Mouse (Mus musculus) olfactory bulb, adult 2 months (tissue): ENCODE results near the gene Zc3h13. TPM values are rescaled to one million over a fixed set of nuclear protein-coding genes. Genes with fewer than 3 reads are reported as not detected.
A peak's percentile ranks its signal among the peaks of the same experiment; 100 is the strongest.

Experiments used
- H3K27ac ChIP-seq: fragments of 200-500 bp; 2 replicates; pipeline ENCODE4 v1.5.1; 2012; ENCODE audit warnings: low read depth, low read length; ENCODE audit not compliant: insufficient read depth
- H3K4me1 ChIP-seq: fragments of 200-500 bp; 2 replicates; pipeline ENCODE4 v1.6.1; 2012; ENCODE audit warnings: low read length; ENCODE audit not compliant: control insufficient read depth, insufficient read depth
- H3K4me3 ChIP-seq: fragments of 200-500 bp; 2 replicates; pipeline ENCODE4 v1.5.1; 2012; ENCODE audit warnings: mild to moderate bottlenecking, low read depth, low read length, moderate library complexity; ENCODE audit not compliant: insufficient read depth
- CTCF ChIP-seq: fragments of 200-500 bp; IDR thresholded peaks from 2 replicates; pipeline ENCODE4 v1.5.1; 2012; ENCODE audit warnings: low read depth, mild to moderate bottlenecking, low read length, moderate library complexity; ENCODE audit not compliant: insufficient read depth
- POLR2A ChIP-seq: fragments of 200-500 bp; IDR thresholded peaks from 2 replicates; pipeline ENCODE4 v1.6.1; 2012; ENCODE audit warnings: mild to moderate bottlenecking, low read depth, low read length, moderate library complexity; ENCODE audit not compliant: insufficient read depth
- WGBS: fragments of 180-500 bp; shearing (Covaris S2); methylation state at CpG from one replicate; pipeline ENCODE4 v1.1.7; 2018; 5-methylcytosine and 5-hydroxymethylcytosine counted together
- polyA plus RNA-seq: library from polyadenylated mRNA; stranded (reverse); fragments of >200 nt; gene quantifications from 2 replicates; pipeline ENCODE4 v1.2.4, GENCODE M21; 2012; ENCODE audit warnings: low replicate concordance; ENCODE audit not compliant: missing spikeins, insufficient read depth, insufficient read length

Gene Zc3h13
- polyA plus RNA-seq, 1 experiment = 82.1 TPM

DNA sequence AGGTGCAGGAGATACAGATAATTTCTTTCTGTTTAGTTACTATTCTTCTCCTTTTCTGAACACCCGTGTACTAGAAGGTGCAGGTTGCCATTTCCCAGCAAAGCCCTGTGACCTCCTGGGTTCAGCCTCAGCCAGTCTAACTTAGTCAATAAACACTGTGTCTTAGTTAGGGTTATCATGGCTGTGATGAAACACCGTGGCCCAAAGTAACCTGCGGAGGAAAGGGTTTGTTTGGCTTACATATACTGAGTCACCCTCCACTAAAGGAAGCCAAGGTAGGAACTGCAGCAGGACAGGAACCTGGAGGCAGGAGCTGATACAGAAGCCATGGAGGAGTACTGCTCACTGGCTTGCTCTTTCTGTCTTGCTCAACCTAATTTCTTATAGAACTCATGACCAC is 33.7 kb upstream of the Zc3h13 start:
- Histone ChIP-seq H3K4me3 (no peak overlapping the region), H3K27ac (no peak overlapping the region), H3K4me1 (no peaks in the 10 kb centered on the region)
- WGBS = 85% methylated on average over 3 of the region's 3 CpGs
- TF ChIP-seq CTCF (no peak), POLR2A (no peak)

- no peak overlapping the region for H3K4me3 ChIP-seq
- no peak for TF ChIP-seq POLR2A
- no peak for TF ChIP-seq CTCF
- H3K4me1 ChIP-seq = no peaks in the 10 kb centered on the region
- 70% methylated on average over 5 of the region's 5 CpGs for WGBS
- H3K27ac ChIP-seq = no peak overlapping the region
These were observed 27.7 kb upstream of the Zc3h13 start for GRCm38 (mm10) chr14:75256521-75256920.

- H3K27ac ChIP-seq = no peak overlapping the region
- H3K4me3 ChIP-seq = no peak overlapping the region
- 92% methylated on average over 5 of the region's 5 CpGs for WGBS
These were observed 14.6 kb upstream of the Zc3h13 start for GRCm38 (mm10) chr14:75269531-75269930.

DNA sequence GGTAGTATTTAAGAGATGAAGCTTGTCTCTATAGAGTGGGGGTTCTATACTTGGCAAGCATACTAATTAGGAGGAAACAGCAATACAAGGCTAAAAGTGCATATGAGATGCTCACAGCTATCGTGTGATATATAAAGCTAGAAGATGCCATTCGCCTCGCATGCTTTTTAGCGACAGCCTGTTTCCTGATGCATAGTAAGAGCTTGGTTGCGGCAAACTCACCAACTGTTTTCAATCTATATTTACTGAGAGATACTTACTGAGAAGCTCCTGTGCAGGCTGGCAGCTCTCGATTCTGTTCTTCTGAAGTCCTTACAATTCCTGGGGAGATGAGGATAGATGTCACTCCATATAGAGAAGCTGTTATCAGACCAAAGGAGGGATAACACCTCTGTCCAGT is 4.5 kb upstream of the Zc3h13 start:
- Histone ChIP-seq H3K4me3 (no peak overlapping the region), H3K27ac (no peak overlapping the region), H3K4me1 (peaks cover 2% of the 10 kb centered on the region; the same call in 1 of the 2 replicates)
- TF ChIP-seq POLR2A (no peak), CTCF (no peak)
- 65% methylated on average over 6 of the region's 6 CpGs for WGBS

More at GRCm38 (mm10) chr14:75269531-75269930, 14.6 kb upstream of the Zc3h13 start:
- no peak for TF ChIP-seq POLR2A
- no peaks in the 10 kb centered on the region for H3K4me1 ChIP-seq

GRCm38 (mm10) chr14:75280406-75280805 is 3.8 kb upstream of the Zc3h13 start:
- WGBS = 49% methylated on average over 5 of the region's 5 CpGs
- no peak overlapping the region for H3K4me3 ChIP-seq
- TF ChIP-seq CTCF (no peak), POLR2A (no peak)
- no peak overlapping the region for H3K27ac ChIP-seq
- peaks cover 2% of the 10 kb centered on the region; the same call in 1 of the 2 replicates for H3K4me1 ChIP-seq

- H3K4me3 ChIP-seq = peak overlapping the region; percentile 92
- peak overlapping the region; percentile 34 for H3K27ac ChIP-seq
- 5% methylated on average over 19 of the region's 19 CpGs for WGBS
- peaks cover 4% of the 10 kb centered on the region for H3K4me1 ChIP-seq
- TF ChIP-seq POLR2A (no peak), CTCF (no peak)
These were observed 472 bp upstream of the Zc3h13 start for GRCm38 (mm10) chr14:75283609-75284192.

GRCm38 (mm10) chr14:75301081-75301480 is 16.9 kb downstream of the Zc3h13 start:
- H3K4me3 ChIP-seq = no peak overlapping the region
- no peak for TF ChIP-seq POLR2A
- no peak for TF ChIP-seq CTCF
- no peak overlapping the region for H3K27ac ChIP-seq
- H3K4me1 ChIP-seq = no peaks in the 10 kb centered on the region
- 95% methylated on average over 1 of the region's 1 CpGs for WGBS

DNA sequence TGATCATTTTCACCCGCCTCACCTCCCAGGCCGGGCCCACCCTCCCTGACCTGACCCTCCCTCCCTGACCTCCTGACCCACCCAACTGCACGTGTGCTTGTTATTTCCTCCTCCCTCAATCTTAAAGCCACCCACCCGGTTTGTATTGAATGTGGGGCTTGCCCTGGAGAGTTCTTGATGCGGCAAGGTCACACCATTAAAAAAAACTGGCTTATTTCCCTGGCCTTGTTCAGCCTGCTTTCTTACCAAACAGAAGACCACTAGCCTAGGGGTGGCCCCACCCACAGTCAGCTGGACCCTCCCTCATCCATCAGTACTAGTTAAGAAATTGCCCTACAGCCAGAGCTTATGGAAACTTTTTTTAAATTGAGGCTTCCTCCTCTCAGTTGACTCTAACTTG is 19.6 kb downstream of the Zc3h13 start:
- WGBS = 64% methylated on average over 5 of the region's 5 CpGs
- Histone ChIP-seq H3K27ac (no peak overlapping the region), H3K4me3 (no peak overlapping the region), H3K4me1 (no peaks in the 10 kb centered on the region)
- TF ChIP-seq CTCF (no peak), POLR2A (no peak)

DNA sequence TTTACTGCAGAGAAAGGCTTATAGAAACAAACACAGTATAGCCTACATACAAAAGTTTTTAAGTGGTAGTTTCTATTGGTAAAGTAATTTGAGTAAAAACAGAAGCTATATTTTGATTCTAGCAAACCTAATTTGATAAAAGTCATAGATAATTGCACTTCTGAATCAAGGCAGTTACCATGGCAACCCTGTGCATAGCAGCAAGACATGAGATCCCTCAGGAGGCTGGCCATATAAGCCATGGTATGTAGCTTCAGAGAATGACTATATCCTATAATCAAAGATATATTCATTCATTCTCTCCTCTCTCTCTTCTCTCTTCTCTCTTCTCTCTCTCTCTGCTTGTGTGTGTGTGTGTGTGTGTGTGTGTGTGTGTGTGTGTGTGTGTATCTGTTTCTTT is 23.7 kb downstream of the Zc3h13 start:
- H3K4me3 ChIP-seq = no peak overlapping the region
- H3K4me1 ChIP-seq = no peaks in the 10 kb centered on the region
- TF ChIP-seq CTCF (no peak), POLR2A (no peak)
- H3K27ac ChIP-seq = no peak overlapping the region
